Mouse (Mus musculus): ENCODE data around the gene Csf2. TPM values are rescaled to one million over a fixed set of nuclear protein-coding genes. Genes with fewer than 3 reads are reported as not detected.

Gene Csf2
- total RNA-seq, 1 experiment, result not detected

- Histone ChIP-seq H3K36me3 (ENCODE audit: control insufficient read depth, insufficient read depth, low read length, poor library complexity, severe bottlenecking) (no peaks in the 10 kb centered on the region), H3K4me3 (ENCODE audit: insufficient read depth in 1 of 2, low read depth in 1 of 2, low read length in 2 of 2, poor library complexity in 1 of 2, severe bottlenecking in 1 of 2) (no peak overlapping the region), H3K9me3 (ENCODE audit: control insufficient read depth, insufficient read depth, low read depth, low read length) (no peaks in the 10 kb centered on the region), H3K27ac (ENCODE audit: insufficient read depth, low read depth, low read length, poor library complexity, severe bottlenecking) (no peak overlapping the region), H3K4me1 (ENCODE audit: control insufficient read depth in 2 of 2, insufficient read depth in 2 of 2, low read length in 2 of 2, poor library complexity in 1 of 2) (no peaks in the 10 kb centered on the region), H3K9ac (ENCODE audit: insufficient read depth, low read depth, low read length, poor library complexity, severe bottlenecking) (no peak overlapping the region)
- in situ Hi-C loops (cut with MboI; ENCODE audit: low sequenced_read_pairs in 2 of 2, unreplicated experiment in 2 of 2), result no loop called here
- no peak for DNase-seq (ENCODE audit: low read depth, low spot score)
- TF ChIP-seq CHD2 (IDR thresholded peaks at IDR 0.05; ENCODE audit: low read depth, low read length) (no peak), MAFK (IDR thresholded peaks at IDR 0.05; ENCODE audit: insufficient read depth, low read depth, low read length) (no peak), HCFC1 (IDR thresholded peaks at IDR 0.05; ENCODE audit: borderline replicate concordance, insufficient read depth, low read length) (no peak), ZNF384 (IDR thresholded peaks at IDR 0.05; ENCODE audit: low read depth, low read length) (no peak), ZC3H11A (IDR thresholded peaks at IDR 0.05; ENCODE audit: borderline replicate concordance, low read depth, low read length) (no peak)
Measured at GRCm38 (mm10) chr11:54244465-54244864, 5.0 kb downstream of the Csf2 start.

DNA sequence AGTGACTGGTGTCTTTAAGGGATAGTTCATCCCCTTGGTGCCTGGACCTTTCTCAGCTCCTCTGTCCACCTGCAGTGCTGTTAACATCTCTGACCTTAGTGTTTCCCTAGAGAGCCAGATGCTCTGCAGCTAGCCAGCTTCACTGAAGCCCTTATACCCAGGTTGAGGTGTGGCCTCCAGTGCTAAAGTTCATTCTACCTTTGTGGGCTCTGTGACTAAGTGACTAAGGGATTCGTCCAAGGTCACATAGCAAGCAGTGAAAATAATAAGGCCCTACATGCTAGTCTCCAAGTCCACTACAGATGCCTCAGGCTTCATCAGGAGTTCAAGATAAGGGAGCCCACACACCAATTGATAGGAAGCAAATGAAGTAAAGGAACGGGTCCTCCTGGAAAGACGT, 7.0 kb downstream of the Csf2 start:
- in situ Hi-C loops (cut with MboI; ENCODE audit: low sequenced_read_pairs in 2 of 2, unreplicated experiment in 2 of 2), result no loop called here
- Histone ChIP-seq H3K4me1 (ENCODE audit: control insufficient read depth in 2 of 2, insufficient read depth in 2 of 2, low read length in 2 of 2, poor library complexity in 1 of 2) (no peaks in the 10 kb centered on the region), H3K9me3 (ENCODE audit: control insufficient read depth, insufficient read depth, low read depth, low read length) (no peaks in the 10 kb centered on the region), H3K36me3 (ENCODE audit: control insufficient read depth, insufficient read depth, low read length, poor library complexity, severe bottlenecking) (no peaks in the 10 kb centered on the region), H3K9ac (ENCODE audit: insufficient read depth, low read depth, low read length, poor library complexity, severe bottlenecking) (no peak overlapping the region), H3K27ac (ENCODE audit: insufficient read depth, low read depth, low read length, poor library complexity, severe bottlenecking) (no peak overlapping the region), H3K4me3 (ENCODE audit: insufficient read depth in 1 of 2, low read depth in 1 of 2, low read length in 2 of 2, poor library complexity in 1 of 2, severe bottlenecking in 1 of 2) (no peak overlapping the region)
- TF ChIP-seq CHD2 (IDR thresholded peaks at IDR 0.05; ENCODE audit: low read depth, low read length) (no peak), MAFK (IDR thresholded peaks at IDR 0.05; ENCODE audit: insufficient read depth, low read depth, low read length) (no peak), ZC3H11A (IDR thresholded peaks at IDR 0.05; ENCODE audit: borderline replicate concordance, low read depth, low read length) (no peak), HCFC1 (IDR thresholded peaks at IDR 0.05; ENCODE audit: borderline replicate concordance, insufficient read depth, low read length) (no peak), ZNF384 (IDR thresholded peaks at IDR 0.05; ENCODE audit: low read depth, low read length) (no peak)
- no peak for DNase-seq (ENCODE audit: low read depth, low spot score)

GRCm38 (mm10) chr11:54236939-54237338, 12.5 kb downstream of the Csf2 start:
- Histone ChIP-seq H3K27ac (ENCODE audit: insufficient read depth, low read depth, low read length, poor library complexity, severe bottlenecking) (no peak overlapping the region), H3K9me3 (ENCODE audit: control insufficient read depth, insufficient read depth, low read depth, low read length) (no peaks in the 10 kb centered on the region), H3K4me3 (ENCODE audit: insufficient read depth in 1 of 2, low read depth in 1 of 2, low read length in 2 of 2, poor library complexity in 1 of 2, severe bottlenecking in 1 of 2) (no peak overlapping the region), H3K9ac (ENCODE audit: insufficient read depth, low read depth, low read length, poor library complexity, severe bottlenecking) (no peak overlapping the region), H3K36me3 (ENCODE audit: control insufficient read depth, insufficient read depth, low read length, poor library complexity, severe bottlenecking) (no peaks in the 10 kb centered on the region), H3K4me1 (ENCODE audit: control insufficient read depth in 2 of 2, insufficient read depth in 2 of 2, low read length in 2 of 2, poor library complexity in 1 of 2) (no peaks in the 10 kb centered on the region)
- TF ChIP-seq MAFK (IDR thresholded peaks at IDR 0.05; ENCODE audit: insufficient read depth, low read depth, low read length), result no peak
- TF ChIP-seq ZNF384 (IDR thresholded peaks at IDR 0.05; ENCODE audit: low read depth, low read length), result no peak
- no peak for TF ChIP-seq CHD2 (IDR thresholded peaks at IDR 0.05; ENCODE audit: low read depth, low read length)
- TF ChIP-seq HCFC1 (IDR thresholded peaks at IDR 0.05; ENCODE audit: borderline replicate concordance, insufficient read depth, low read length), result no peak
- TF ChIP-seq ZC3H11A (IDR thresholded peaks at IDR 0.05; ENCODE audit: borderline replicate concordance, low read depth, low read length), result no peak
- in situ Hi-C loops (cut with MboI; ENCODE audit: low sequenced_read_pairs in 2 of 2, unreplicated experiment in 2 of 2), result no loop called here
- DNase-seq (ENCODE audit: low read depth, low spot score), result no peak

DNA sequence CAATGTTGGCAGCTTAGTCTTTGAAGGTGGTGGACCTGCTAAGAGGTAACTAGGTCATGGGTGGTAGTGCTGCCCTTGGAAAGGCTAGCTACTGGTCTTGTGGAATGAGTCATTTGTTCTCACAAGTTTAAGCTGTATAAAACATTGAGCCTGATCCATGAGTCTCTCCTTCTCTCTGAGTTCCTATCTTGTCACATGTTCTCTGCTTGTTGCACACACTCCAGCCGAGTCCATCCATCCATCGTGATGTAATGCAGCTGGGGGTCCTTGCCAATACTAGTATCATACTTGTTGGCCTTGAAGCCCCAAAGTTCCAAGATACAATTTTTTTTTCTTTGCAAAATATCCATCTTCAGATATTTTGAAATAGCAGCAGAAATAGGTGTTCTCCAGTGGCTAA, 22.0 kb downstream of the Csf2 start:
- no peak overlapping the region for H3K9ac ChIP-seq (ENCODE audit: insufficient read depth, low read depth, low read length, poor library complexity, severe bottlenecking)
- in situ Hi-C loops (cut with MboI; ENCODE audit: low sequenced_read_pairs in 2 of 2, unreplicated experiment in 2 of 2), result no loop called here

More for the DNA sequence above, 22.0 kb downstream of the Csf2 start:
- Histone ChIP-seq H3K4me1 (ENCODE audit: control insufficient read depth in 2 of 2, insufficient read depth in 2 of 2, low read length in 2 of 2, poor library complexity in 1 of 2) (no peaks in the 10 kb centered on the region), H3K27ac (ENCODE audit: insufficient read depth, low read depth, low read length, poor library complexity, severe bottlenecking) (no peak overlapping the region), H3K36me3 (ENCODE audit: control insufficient read depth, insufficient read depth, low read length, poor library complexity, severe bottlenecking) (no peaks in the 10 kb centered on the region), H3K9me3 (ENCODE audit: control insufficient read depth, insufficient read depth, low read depth, low read length) (no peaks in the 10 kb centered on the region), H3K4me3 (ENCODE audit: insufficient read depth in 1 of 2, low read depth in 1 of 2, low read length in 2 of 2, poor library complexity in 1 of 2, severe bottlenecking in 1 of 2) (no peak overlapping the region)
- TF ChIP-seq CHD2 (IDR thresholded peaks at IDR 0.05; ENCODE audit: low read depth, low read length) (no peak), MAFK (IDR thresholded peaks at IDR 0.05; ENCODE audit: insufficient read depth, low read depth, low read length) (no peak), ZC3H11A (IDR thresholded peaks at IDR 0.05; ENCODE audit: borderline replicate concordance, low read depth, low read length) (no peak), HCFC1 (IDR thresholded peaks at IDR 0.05; ENCODE audit: borderline replicate concordance, insufficient read depth, low read length) (no peak), ZNF384 (IDR thresholded peaks at IDR 0.05; ENCODE audit: low read depth, low read length) (no peak)
- DNase-seq (ENCODE audit: low read depth, low spot score), result no peak
